Mouse (Mus musculus): ENCODE results near the gene Maats1.

GRCm38 (mm10) chr16:38347588-38347987, 5.6 kb upstream of the Maats1 start:
- TF ChIP-seq GATA1 (IDR thresholded peaks at IDR 0.05; ENCODE audit: borderline replicate concordance, low read length) (no peak), FLI1 (IDR thresholded peaks at IDR 0.05; ENCODE audit: low read length) (no peak)
